ENCODE assay signal across 16 mouse cellular contexts in genomic region chr12:39715120-39715519, GRCm38 (mm10).
DNase-seq lines count a peak whose midpoint lies in the region; ATAC-seq and TF ChIP-seq lines count a peak whose summit lies in the region.
"Had no signal": no experiment of that assay in that cellular context is flagged by ENCODE, and none has a peak within 500 bp of the region (broad histone marks: within the 10 kb centered on the region; RNA-seq: fewer than 3 reads in every experiment).

No protein-coding gene starts in this region.

- no peak overlapping the region for H3K27ac ChIP-seq in neural tube, embryonic 11.5 days (ENCODE audit: low read depth, low read length)
- no peak overlapping the region for H3K27ac ChIP-seq in neural tube, embryonic 15.5 days (replicated peaks)
- no peak overlapping the region; the same call in 1 of the 2 replicates for H3K27ac ChIP-seq in midbrain, embryonic 11.5 days (ENCODE audit: low read depth, low read length)
- H3K27ac ChIP-seq in thymus, adult 2 months (ENCODE audit: control insufficient read depth, insufficient read depth, low read length): no peak overlapping the region
- H3K27ac ChIP-seq in kidney, embryonic 16.5 days (ENCODE audit: low read length): no peak overlapping the region
- H3K27ac ChIP-seq: embryonic facial prominence, embryonic 13.5 days; limb, embryonic 15.5 days had no signal

- no peak for TF ChIP-seq POLR2A in thymus, adult 2 months (IDR thresholded peaks at IDR 0.05; ENCODE audit: control insufficient read depth, extremely low read depth, insufficient read depth, low read length, poor library complexity)

- no peaks in the 10 kb centered on the region for H3K9me3 ChIP-seq in neural tube, embryonic 11.5 days (ENCODE audit: control insufficient read depth, low read length)
- no peaks in the 10 kb centered on the region for H3K9me3 ChIP-seq in neural tube, embryonic 15.5 days (replicated peaks)
- H3K9me3 ChIP-seq in midbrain, embryonic 11.5 days (ENCODE audit: control insufficient read depth, low read length): no peaks in the 10 kb centered on the region
- no peaks in the 10 kb centered on the region for H3K9me3 ChIP-seq in kidney, embryonic 16.5 days (ENCODE audit: low read length)
- H3K9me3 ChIP-seq: embryonic facial prominence, embryonic 13.5 days; limb, embryonic 15.5 days had no signal

- H3K4me1 ChIP-seq in neural tube, embryonic 11.5 days (ENCODE audit: control insufficient read depth, insufficient read depth, low read length): 0 out of 2 replicates have a peak, but pooled peaks cover 3% of the 10 kb centered on the region
- 0 out of 2 replicates have a peak, but pooled peaks cover 3% of the 10 kb centered on the region for H3K4me1 ChIP-seq in neural tube, embryonic 15.5 days
- peaks cover 6% of the 10 kb centered on the region; the same call in 1 of the 2 replicates for H3K4me1 ChIP-seq in midbrain, embryonic 11.5 days (ENCODE audit: control insufficient read depth, insufficient read depth, low read length)
- no peaks in the 10 kb centered on the region for H3K4me1 ChIP-seq in thymus, adult 2 months (replicated peaks; ENCODE audit: control insufficient read depth, insufficient read depth, low read length)
- no peaks in the 10 kb centered on the region for H3K4me1 ChIP-seq in kidney, embryonic 16.5 days (ENCODE audit: insufficient read depth, low read length)
- H3K4me1 ChIP-seq: embryonic facial prominence, embryonic 13.5 days; limb, embryonic 15.5 days had no signal

- 49% methylated on average over 4 of the region's 4 CpGs for WGBS in neural tube, embryonic 11.5 days
- WGBS in neural tube, embryonic 15.5 days: 26% methylated on average over 4 of the region's 4 CpGs
- WGBS in midbrain, embryonic 11.5 days: 29% methylated on average over 4 of the region's 4 CpGs
- WGBS in thymus, adult 2 months: 80% methylated on average over 4 of the region's 4 CpGs
- 58% methylated on average over 4 of the region's 4 CpGs for WGBS in kidney, embryonic 16.5 days

- no peaks in the 10 kb centered on the region for H3K27me3 ChIP-seq in neural tube, embryonic 11.5 days (ENCODE audit: control insufficient read depth, insufficient read depth, low read length)
- no peaks in the 10 kb centered on the region for H3K27me3 ChIP-seq in neural tube, embryonic 15.5 days (replicated peaks)
- H3K27me3 ChIP-seq in midbrain, embryonic 11.5 days (ENCODE audit: control insufficient read depth, insufficient read depth, low read length): no peaks in the 10 kb centered on the region
- H3K27me3 ChIP-seq in thymus, adult 2 months (ENCODE audit: control insufficient read depth, insufficient read depth, low read length): no peaks in the 10 kb centered on the region
- H3K27me3 ChIP-seq in kidney, embryonic 16.5 days (ENCODE audit: insufficient read depth, low read length): no peaks in the 10 kb centered on the region
- H3K27me3 ChIP-seq: embryonic facial prominence, embryonic 13.5 days; limb, embryonic 15.5 days had no signal

- H3K4me3 ChIP-seq in neural tube, embryonic 11.5 days (ENCODE audit: low read depth, low read length): no peak overlapping the region
- no peak overlapping the region for H3K4me3 ChIP-seq in neural tube, embryonic 15.5 days (replicated peaks)
- H3K4me3 ChIP-seq in midbrain, embryonic 11.5 days (ENCODE audit: low read depth, low read length): no peak overlapping the region
- H3K4me3 ChIP-seq in thymus, adult 2 months (ENCODE audit: control insufficient read depth, insufficient read depth, low read length): no peak overlapping the region
- no peak overlapping the region for H3K4me3 ChIP-seq in kidney, embryonic 16.5 days (ENCODE audit: low read length)
- H3K4me3 ChIP-seq: embryonic facial prominence, embryonic 13.5 days; limb, embryonic 15.5 days had no signal

- H3K9ac ChIP-seq in neural tube, embryonic 11.5 days (ENCODE audit: low read length): no peak overlapping the region
- H3K9ac ChIP-seq in neural tube, embryonic 15.5 days (replicated peaks): no peak overlapping the region
- H3K9ac ChIP-seq in midbrain, embryonic 11.5 days (ENCODE audit: low read length): no peak overlapping the region
- H3K9ac ChIP-seq in kidney, embryonic 16.5 days (replicated peaks; ENCODE audit: low read length): no peak overlapping the region
- H3K9ac ChIP-seq: embryonic facial prominence, embryonic 13.5 days; limb, embryonic 15.5 days had no signal

- H3K4me2 ChIP-seq in neural tube, embryonic 11.5 days (ENCODE audit: low read depth): no peak overlapping the region
- no peak overlapping the region for H3K4me2 ChIP-seq in neural tube, embryonic 15.5 days
- H3K4me2 ChIP-seq in midbrain, embryonic 11.5 days: no peak overlapping the region
- H3K4me2 ChIP-seq in kidney, embryonic 16.5 days (replicated peaks; ENCODE audit: low read depth, low read length): no peak overlapping the region
- H3K4me2 ChIP-seq: embryonic facial prominence, embryonic 13.5 days; limb, embryonic 15.5 days had no signal

- no peak for TF ChIP-seq CTCF in thymus, adult 2 months (IDR thresholded peaks at IDR 0.05; ENCODE audit: borderline replicate concordance, control insufficient read depth, extremely low read depth, insufficient read depth, low read length, poor library complexity)

- H3K36me3 ChIP-seq in neural tube, embryonic 11.5 days (ENCODE audit: control insufficient read depth, insufficient read depth, low read length): no peaks in the 10 kb centered on the region
- no peaks in the 10 kb centered on the region for H3K36me3 ChIP-seq in neural tube, embryonic 15.5 days
- no peaks in the 10 kb centered on the region for H3K36me3 ChIP-seq in midbrain, embryonic 11.5 days (ENCODE audit: control insufficient read depth, insufficient read depth, low read length)
- H3K36me3 ChIP-seq in thymus, adult 2 months (ENCODE audit: control insufficient read depth, insufficient read depth, low read length): no peaks in the 10 kb centered on the region
- H3K36me3 ChIP-seq in kidney, embryonic 16.5 days (ENCODE audit: insufficient read depth, low read length): no peaks in the 10 kb centered on the region
- H3K36me3 ChIP-seq: embryonic facial prominence, embryonic 13.5 days; limb, embryonic 15.5 days had no signal

- peak; percentile 34 for DNase-seq in neural tube, embryonic 11.5 days (ENCODE audit: low spot score)
- peak; percentile 18 for DNase-seq in forelimb bud, embryonic 11.5 days (ENCODE audit: low read depth, low spot score)
- DNase-seq in midbrain, embryonic 11.5 days (ENCODE audit: low spot score, missing footprints): peak; percentile 92
- DNase-seq in thymus, adult 2 months: no peak
- DNase-seq in cerebellum, postnatal 4 days (ENCODE audit: low spot score in 2 of 2): no peak
- no peak for DNase-seq in urinary bladder, postnatal 25 days (ENCODE audit: low spot score)
- DNase-seq: adrenal gland, postnatal 10 days; cerebellum, adult 11 months; kidney, adult 11 months; kidney, postnatal 36 days; lung, adult 2 months; right cerebral cortex, postnatal 25 days had no signal

- 0 out of 2 replicates have a peak, but pooled peaks have one; percentile 41 for ATAC-seq in neural tube, embryonic 11.5 days (ENCODE audit: insufficient read depth, low FRiP score, low TSS enrichment)
- ATAC-seq in neural tube, embryonic 15.5 days (ENCODE audit: low FRiP score): no peak
- peak; percentile 88 for ATAC-seq in midbrain, embryonic 11.5 days (ENCODE audit: low FRiP score)
- ATAC-seq in kidney, embryonic 16.5 days (ENCODE audit: low FRiP score, low TSS enrichment): no peak

Comparison
In these comparisons a context has a peak if more than half of its experiments do, and no peak if none do; other contexts are left out.
1. ATAC-seq: peak in neural tube, embryonic 11.5 days (single experiment) and midbrain, embryonic 11.5 days (single experiment); none in neural tube, embryonic 15.5 days (single experiment) and kidney, embryonic 16.5 days (single experiment).
2. DNase-seq: peak in neural tube, embryonic 11.5 days (single experiment), forelimb bud, embryonic 11.5 days (single experiment) and midbrain, embryonic 11.5 days (single experiment); none in thymus, adult 2 months (single experiment), cerebellum, postnatal 4 days (0 of 2) and urinary bladder, postnatal 25 days (single experiment).